Mouse (Mus musculus): Measurements from ENCODE around the gene Fahd1. TPM values are rescaled to one million over a fixed set of nuclear protein-coding genes. Genes with fewer than 3 reads are reported as not detected.

Fahd1 gene
- polyA plus RNA-seq, 1 experiment = 7.8 TPM

DNA sequence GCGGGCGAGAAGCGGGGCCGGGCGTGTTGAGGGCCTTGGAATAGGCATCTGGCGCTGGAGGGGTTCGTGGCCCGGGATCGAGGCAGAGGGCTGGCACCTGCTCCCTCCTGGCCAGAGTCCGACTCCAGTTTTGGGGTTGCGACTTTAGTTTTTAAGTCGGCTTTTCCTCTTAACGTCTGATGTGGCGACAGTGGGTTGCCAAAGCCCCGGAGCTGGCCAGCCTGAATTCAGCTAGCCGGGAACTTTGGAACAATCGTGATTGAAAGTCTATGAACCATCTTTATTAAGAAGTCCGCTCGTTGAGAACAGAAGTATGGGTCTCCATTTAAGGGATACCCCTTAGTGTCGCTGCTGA lies 586 bp upstream of the Fahd1 start:
- WGBS = 1% methylated on average over 20 of the region's 20 CpGs
- Histone ChIP-seq H3K36me3 (ENCODE audit: control insufficient read depth, insufficient read depth, low read length) (no peaks in the 10 kb centered on the region), H3K4me1 (replicated peaks; ENCODE audit: control insufficient read depth, insufficient read depth, low read length) (peaks cover 6% of the 10 kb centered on the region), H3K4me3 (ENCODE audit: control insufficient read depth, insufficient read depth, low read length) (peak overlapping the region; percentile 62), H3K27me3 (ENCODE audit: control insufficient read depth, insufficient read depth, low read length) (no peaks in the 10 kb centered on the region), H3K27ac (ENCODE audit: control insufficient read depth, insufficient read depth, low read length) (no peak overlapping the region)
- TF ChIP-seq CTCF (IDR thresholded peaks at IDR 0.05; ENCODE audit: borderline replicate concordance, control insufficient read depth, extremely low read depth, insufficient read depth, low read length, poor library complexity) = no peak
- DNase-seq = no peak

DNA sequence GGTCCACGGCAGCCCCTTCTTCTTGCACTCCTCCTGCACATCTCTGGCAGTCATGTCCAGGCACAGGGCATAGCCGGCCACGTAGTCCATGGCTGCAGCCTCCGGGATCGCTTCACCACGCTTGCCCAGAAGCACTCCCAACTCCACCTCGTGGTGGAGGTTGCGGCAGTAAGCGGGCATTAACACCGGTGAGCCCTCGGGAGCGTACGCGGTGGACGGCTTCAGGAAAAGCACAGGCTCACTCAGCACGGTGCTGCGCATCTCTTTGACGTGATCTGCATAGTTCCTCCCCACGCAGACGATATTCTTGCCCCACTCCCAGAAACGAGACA lies 465 bp downstream of the Fahd1 start:
- H3K27me3 ChIP-seq (ENCODE audit: control insufficient read depth, insufficient read depth, low read length) = no peaks in the 10 kb centered on the region
- WGBS = under 1% methylated on average over 21 of the region's 21 CpGs
- no peaks in the 10 kb centered on the region for H3K36me3 ChIP-seq (ENCODE audit: control insufficient read depth, insufficient read depth, low read length)
- peak overlapping the region; percentile 62 for H3K4me3 ChIP-seq (ENCODE audit: control insufficient read depth, insufficient read depth, low read length)
- no peak for DNase-seq
- TF ChIP-seq POLR2A (IDR thresholded peaks at IDR 0.05; ENCODE audit: control insufficient read depth, extremely low read depth, insufficient read depth, low read length, poor library complexity) = no peak
- no peak for TF ChIP-seq CTCF (IDR thresholded peaks at IDR 0.05; ENCODE audit: borderline replicate concordance, control insufficient read depth, extremely low read depth, insufficient read depth, low read length, poor library complexity)
- peak overlapping the region; percentile 15; the same call in 1 of the 2 replicates for H3K27ac ChIP-seq (ENCODE audit: control insufficient read depth, insufficient read depth, low read length)
- peaks cover 6% of the 10 kb centered on the region for H3K4me1 ChIP-seq (replicated peaks; ENCODE audit: control insufficient read depth, insufficient read depth, low read length)

DNA sequence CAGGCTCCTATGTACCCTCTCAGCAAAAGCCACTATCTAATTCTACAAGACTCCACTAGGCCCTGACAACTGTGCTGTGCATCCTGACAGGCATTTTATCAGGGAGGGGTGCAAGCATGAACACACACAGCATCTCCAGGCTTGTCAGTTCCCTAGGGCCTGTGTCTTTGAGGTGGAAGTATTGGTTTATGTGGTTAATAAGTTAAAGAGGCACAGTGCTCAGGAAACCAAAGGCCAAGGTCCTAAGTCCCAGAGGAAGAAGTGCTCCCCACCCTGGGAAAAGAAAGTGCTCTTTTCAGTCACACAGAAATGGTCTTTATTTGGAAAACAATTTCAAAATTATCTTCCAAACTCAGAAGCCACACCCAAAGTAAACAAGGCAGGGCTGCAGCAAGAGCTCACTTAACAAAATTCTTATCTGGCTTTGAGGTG lies 1.5 kb downstream of the Fahd1 start:
- H3K4me1 ChIP-seq (replicated peaks; ENCODE audit: control insufficient read depth, insufficient read depth, low read length) = peaks cover 6% of the 10 kb centered on the region
- H3K27ac ChIP-seq (ENCODE audit: control insufficient read depth, insufficient read depth, low read length) = no peak overlapping the region
- no peaks in the 10 kb centered on the region for H3K27me3 ChIP-seq (ENCODE audit: control insufficient read depth, insufficient read depth, low read length)
- DNase-seq = no peak
- H3K36me3 ChIP-seq (ENCODE audit: control insufficient read depth, insufficient read depth, low read length) = no peaks in the 10 kb centered on the region
- TF ChIP-seq CTCF (IDR thresholded peaks at IDR 0.05; ENCODE audit: borderline replicate concordance, control insufficient read depth, extremely low read depth, insufficient read depth, low read length, poor library complexity) = no peak
- TF ChIP-seq POLR2A (IDR thresholded peaks at IDR 0.05; ENCODE audit: control insufficient read depth, extremely low read depth, insufficient read depth, low read length, poor library complexity) = no peak
- H3K4me3 ChIP-seq (ENCODE audit: control insufficient read depth, insufficient read depth, low read length) = no peak overlapping the region

DNA sequence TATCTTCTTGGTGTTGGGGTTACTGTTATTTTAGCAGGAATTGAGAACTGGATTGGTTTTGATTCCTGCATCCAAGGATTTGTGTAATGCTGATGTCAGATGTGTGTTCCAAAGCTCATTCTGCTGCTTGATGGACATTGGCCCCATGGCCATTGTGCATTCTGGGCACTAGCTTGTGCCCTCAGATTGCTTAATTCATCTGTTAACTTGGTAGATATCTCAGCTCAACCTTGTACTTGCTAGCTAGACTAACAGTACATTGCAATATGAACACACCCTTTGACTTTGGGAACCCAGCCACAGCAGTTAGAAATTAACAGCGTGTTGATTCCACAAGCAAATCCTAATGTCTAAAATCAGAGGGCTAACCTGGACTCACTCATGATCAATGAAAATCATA lies 2.8 kb downstream of the Fahd1 start:
- WGBS = 100% methylated on average over 1 of the region's 1 CpGs
- DNase-seq = no peak
- no peak for TF ChIP-seq CTCF (IDR thresholded peaks at IDR 0.05; ENCODE audit: borderline replicate concordance, control insufficient read depth, extremely low read depth, insufficient read depth, low read length, poor library complexity)
- TF ChIP-seq POLR2A (IDR thresholded peaks at IDR 0.05; ENCODE audit: control insufficient read depth, extremely low read depth, insufficient read depth, low read length, poor library complexity) = no peak
- H3K27ac ChIP-seq (ENCODE audit: control insufficient read depth, insufficient read depth, low read length) = no peak overlapping the region
- no peaks in the 10 kb centered on the region for H3K36me3 ChIP-seq (ENCODE audit: control insufficient read depth, insufficient read depth, low read length)
- H3K4me1 ChIP-seq (replicated peaks; ENCODE audit: control insufficient read depth, insufficient read depth, low read length) = peaks cover 6% of the 10 kb centered on the region
- no peak overlapping the region for H3K4me3 ChIP-seq (ENCODE audit: control insufficient read depth, insufficient read depth, low read length)
- no peaks in the 10 kb centered on the region for H3K27me3 ChIP-seq (ENCODE audit: control insufficient read depth, insufficient read depth, low read length)

DNA sequence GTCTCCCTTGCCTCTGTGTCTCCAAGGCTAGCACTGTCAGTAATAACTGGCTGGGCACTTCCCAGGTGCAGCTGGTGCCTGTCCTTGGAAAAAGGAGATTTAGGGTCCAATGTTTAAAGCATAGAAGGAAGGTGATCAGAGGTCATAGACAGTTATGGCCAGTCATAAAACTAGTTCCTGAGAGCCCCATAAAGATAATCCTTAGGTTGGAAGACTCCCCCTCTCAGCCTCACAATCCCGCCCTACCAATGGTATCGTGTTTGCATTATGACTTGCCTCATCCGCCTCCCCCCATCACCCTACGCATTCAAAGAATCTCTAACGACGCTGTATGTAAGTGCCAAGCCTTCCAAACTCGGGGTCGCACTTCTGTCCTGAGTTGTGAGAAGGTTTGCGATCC lies 5.6 kb downstream of the Fahd1 start:
- 86% methylated on average over 9 of the region's 9 CpGs for WGBS

DNA sequence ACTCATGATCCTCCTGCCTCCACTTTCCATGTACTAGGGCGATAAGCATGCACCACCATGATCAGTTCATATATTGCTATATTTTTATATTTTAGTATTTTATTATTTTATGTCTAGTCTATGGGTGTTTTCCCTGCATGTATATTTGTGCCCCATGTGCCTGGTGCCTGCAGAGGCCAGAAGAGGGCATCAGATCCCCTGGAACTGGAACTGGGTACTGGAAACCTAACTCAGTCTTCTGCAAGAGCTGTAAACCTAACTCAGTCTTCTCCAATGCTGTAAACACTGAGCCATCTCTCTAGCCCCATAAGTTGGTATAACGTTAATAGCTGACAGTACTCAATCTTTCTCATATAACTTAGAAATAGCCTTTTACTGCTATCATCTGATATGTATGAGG lies 7.5 kb downstream of the Fahd1 start:
- TF ChIP-seq POLR2A (IDR thresholded peaks at IDR 0.05; ENCODE audit: control insufficient read depth, extremely low read depth, insufficient read depth, low read length, poor library complexity) (no peak), CTCF (IDR thresholded peaks at IDR 0.05; ENCODE audit: borderline replicate concordance, control insufficient read depth, extremely low read depth, insufficient read depth, low read length, poor library complexity) (no peak)
- peak; percentile 16 for DNase-seq

More for the DNA sequence above, 5.6 kb downstream of the Fahd1 start:
- DNase-seq = no peak
- H3K4me3 ChIP-seq (ENCODE audit: control insufficient read depth, insufficient read depth, low read length) = no peak overlapping the region
- peaks cover 2% of the 10 kb centered on the region for H3K4me1 ChIP-seq (replicated peaks; ENCODE audit: control insufficient read depth, insufficient read depth, low read length)
- no peak overlapping the region for H3K27ac ChIP-seq (ENCODE audit: control insufficient read depth, insufficient read depth, low read length)
- no peaks in the 10 kb centered on the region for H3K27me3 ChIP-seq (ENCODE audit: control insufficient read depth, insufficient read depth, low read length)
- TF ChIP-seq CTCF (IDR thresholded peaks at IDR 0.05; ENCODE audit: borderline replicate concordance, control insufficient read depth, extremely low read depth, insufficient read depth, low read length, poor library complexity) (no peak), POLR2A (IDR thresholded peaks at IDR 0.05; ENCODE audit: control insufficient read depth, extremely low read depth, insufficient read depth, low read length, poor library complexity) (no peak)
- no peaks in the 10 kb centered on the region for H3K36me3 ChIP-seq (ENCODE audit: control insufficient read depth, insufficient read depth, low read length)

DNA sequence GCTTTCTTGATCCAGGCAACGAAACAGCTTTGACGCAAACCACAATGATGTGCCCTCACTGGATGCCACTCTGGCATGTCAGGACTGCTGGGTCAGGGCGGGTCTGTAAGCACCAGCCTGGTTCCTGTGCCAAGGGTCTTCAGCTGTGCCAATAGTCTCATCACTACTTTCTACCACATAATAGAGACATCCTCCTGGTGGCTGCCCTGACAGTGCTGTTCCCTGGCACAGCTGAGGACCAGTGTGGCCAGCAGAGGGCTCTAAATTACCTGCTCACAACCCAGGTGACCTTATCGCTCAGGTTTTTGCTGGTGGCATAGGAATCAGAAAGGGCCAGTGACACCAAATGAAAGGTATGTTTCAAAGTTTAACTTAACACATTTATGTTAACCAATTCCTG lies 9.0 kb downstream of the Fahd1 start:
- DNase-seq = peak; percentile 52
- WGBS = 75% methylated on average over 4 of the region's 4 CpGs

More for the DNA sequence above, 7.5 kb downstream of the Fahd1 start:
- no peaks in the 10 kb centered on the region for H3K4me1 ChIP-seq (replicated peaks; ENCODE audit: control insufficient read depth, insufficient read depth, low read length)
- no peaks in the 10 kb centered on the region for H3K27me3 ChIP-seq (ENCODE audit: control insufficient read depth, insufficient read depth, low read length)
- H3K27ac ChIP-seq (ENCODE audit: control insufficient read depth, insufficient read depth, low read length) = no peak overlapping the region
- no peak overlapping the region for H3K4me3 ChIP-seq (ENCODE audit: control insufficient read depth, insufficient read depth, low read length)
- no peaks in the 10 kb centered on the region for H3K36me3 ChIP-seq (ENCODE audit: control insufficient read depth, insufficient read depth, low read length)
- WGBS = 83% methylated on average over 2 of the region's 2 CpGs

More for the DNA sequence above, 9.0 kb downstream of the Fahd1 start:
- no peak overlapping the region for H3K27ac ChIP-seq (ENCODE audit: control insufficient read depth, insufficient read depth, low read length)
- no peak overlapping the region for H3K4me3 ChIP-seq (ENCODE audit: control insufficient read depth, insufficient read depth, low read length)
- H3K27me3 ChIP-seq (ENCODE audit: control insufficient read depth, insufficient read depth, low read length) = no peaks in the 10 kb centered on the region
- H3K36me3 ChIP-seq (ENCODE audit: control insufficient read depth, insufficient read depth, low read length) = no peaks in the 10 kb centered on the region
- TF ChIP-seq CTCF (IDR thresholded peaks at IDR 0.05; ENCODE audit: borderline replicate concordance, control insufficient read depth, extremely low read depth, insufficient read depth, low read length, poor library complexity) (peak; percentile 56; the same call in 1 of the 2 replicates), POLR2A (IDR thresholded peaks at IDR 0.05; ENCODE audit: control insufficient read depth, extremely low read depth, insufficient read depth, low read length, poor library complexity) (no peak)
- no peaks in the 10 kb centered on the region for H3K4me1 ChIP-seq (replicated peaks; ENCODE audit: control insufficient read depth, insufficient read depth, low read length)
